Mouse (Mus musculus): Measurements from ENCODE around the gene Rgs7.

Rgs7 gene

GRCm38 (mm10) chr1:175431356-175432053, 60.8 kb downstream of the Rgs7 start:
- no peak for DNase-seq (ENCODE audit: low spot score)

- DNase-seq (ENCODE audit: low spot score) = no peak
Measured at GRCm38 (mm10) chr1:175427112-175427511, 65.2 kb downstream of the Rgs7 start.

GRCm38 (mm10) chr1:175426393-175426792, 65.9 kb downstream of the Rgs7 start:
- no peak for DNase-seq (ENCODE audit: low spot score)

GRCm38 (mm10) chr1:175420883-175421282, 71.4 kb downstream of the Rgs7 start:
- no peak for DNase-seq (ENCODE audit: low spot score)

DNA sequence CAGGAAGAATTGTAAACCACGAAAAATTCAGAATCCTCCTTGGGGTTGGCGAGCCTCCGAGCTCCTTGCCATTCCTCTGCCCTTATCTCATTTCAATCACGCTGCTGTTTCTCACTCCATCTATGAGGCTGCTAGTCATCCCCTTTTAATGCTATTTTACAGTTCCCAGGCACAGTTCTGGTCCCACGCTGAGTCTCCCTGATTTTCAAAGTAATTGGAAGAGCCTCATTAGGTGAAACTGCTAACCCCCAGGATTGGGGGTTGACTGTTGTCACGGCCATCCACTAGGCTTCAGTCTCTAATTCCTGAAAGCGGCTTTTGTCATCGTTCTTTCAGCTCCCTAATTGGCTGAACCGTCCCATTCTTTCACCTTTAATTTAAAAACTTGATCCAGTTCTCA, 76.6 kb downstream of the Rgs7 start:
- no peak for DNase-seq (ENCODE audit: low spot score)

GRCm38 (mm10) chr1:175410399-175410798, 81.9 kb downstream of the Rgs7 start:
- DNase-seq (ENCODE audit: low spot score) = peak; percentile 58

- no peak for DNase-seq (ENCODE audit: low spot score)
Measured at GRCm38 (mm10) chr1:175391894-175392293, 100.4 kb downstream of the Rgs7 start.

DNA sequence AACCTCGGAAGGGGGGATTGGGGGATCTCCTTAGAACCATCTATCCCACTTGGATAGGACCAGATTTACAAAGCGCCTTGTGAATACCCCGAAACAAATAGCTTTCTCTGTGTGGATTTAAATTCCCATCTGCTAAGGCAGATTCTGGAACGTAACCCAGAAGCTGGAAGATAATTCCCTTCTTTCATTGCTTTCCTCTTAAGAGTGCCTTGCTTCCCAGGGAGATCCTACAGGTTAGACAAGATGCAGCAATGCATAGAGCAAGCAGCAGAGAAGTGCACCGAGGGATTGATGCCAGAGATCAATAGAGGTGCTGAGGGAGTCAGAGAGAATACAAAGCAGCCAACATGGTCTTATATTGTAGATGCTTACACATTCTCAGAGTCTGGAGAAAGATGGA, 103.0 kb downstream of the Rgs7 start:
- no peak for DNase-seq (ENCODE audit: low spot score)

GRCm38 (mm10) chr1:175385581-175386235, 106.6 kb downstream of the Rgs7 start:
- DNase-seq (ENCODE audit: low spot score) = peak; percentile 39

- no peak for DNase-seq (ENCODE audit: low spot score)
Measured at GRCm38 (mm10) chr1:175372571-175372970, 119.7 kb downstream of the Rgs7 start.

GRCm38 (mm10) chr1:175368062-175368461, 124.2 kb downstream of the Rgs7 start:
- no peak for DNase-seq (ENCODE audit: low spot score)

DNA sequence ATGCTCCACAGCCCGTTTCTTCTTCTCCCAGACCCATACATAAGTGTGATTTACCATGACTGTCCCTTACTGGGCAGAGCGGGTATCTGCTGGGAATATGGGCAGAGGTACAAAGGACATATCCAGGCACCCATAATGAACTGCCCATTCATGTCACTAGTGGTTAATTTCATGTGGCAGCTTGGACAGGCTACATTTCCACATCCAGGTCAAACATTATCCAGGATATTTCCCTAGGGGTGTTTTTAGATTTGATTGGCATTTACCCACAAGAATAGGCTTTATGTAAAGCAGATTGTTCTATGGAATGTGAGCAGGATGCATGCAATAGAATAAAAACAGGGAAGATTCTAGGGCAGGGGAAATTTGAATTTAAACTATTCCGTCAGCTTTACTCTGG, 128.7 kb downstream of the Rgs7 start:
- DNase-seq (ENCODE audit: low spot score) = no peak

DNA sequence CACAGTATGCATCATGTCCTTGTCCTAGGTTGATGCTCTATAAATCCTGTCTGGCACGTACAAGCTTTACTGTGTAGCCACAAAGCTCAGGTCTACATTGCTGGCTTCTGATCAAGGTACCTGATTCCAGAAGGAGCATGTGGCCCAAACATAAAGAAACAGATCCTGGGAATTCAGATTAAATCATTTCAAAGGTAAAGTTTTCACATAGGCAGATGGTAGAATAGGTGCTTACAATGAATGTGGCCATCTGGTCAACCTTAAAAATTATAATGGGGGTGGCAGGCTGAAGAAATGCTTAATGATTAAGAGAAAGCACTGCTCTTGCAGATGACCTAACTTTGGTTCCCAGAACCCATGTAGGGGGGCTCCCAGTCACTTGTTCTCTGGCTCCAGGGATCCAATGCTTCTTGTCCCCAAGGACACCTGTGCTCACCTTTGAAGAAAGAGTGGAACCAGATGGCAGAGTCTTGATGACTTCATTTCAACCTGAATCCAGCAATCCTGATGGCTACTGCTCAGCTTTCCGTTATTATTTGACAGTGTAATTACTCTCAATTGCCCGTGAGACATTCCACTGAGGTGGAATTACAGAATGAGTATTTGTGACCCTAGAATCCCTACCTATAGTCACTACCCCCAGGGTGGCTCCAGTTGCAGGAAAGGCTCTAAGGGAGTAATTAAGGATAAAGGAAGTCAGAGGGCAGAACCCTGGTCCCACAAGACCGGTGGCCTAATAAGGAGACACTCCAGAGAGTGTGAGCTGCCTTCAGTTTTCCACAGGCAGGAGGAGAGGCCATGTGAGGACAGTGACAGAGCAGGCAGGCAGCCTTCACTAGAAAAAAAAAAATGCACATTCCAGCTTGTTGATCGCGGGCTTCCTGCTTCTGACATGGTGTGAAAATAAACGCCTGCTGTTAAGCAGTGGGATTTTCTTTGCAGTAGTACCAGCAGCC, 132.6 kb downstream of the Rgs7 start:
- peak; percentile 8 for DNase-seq (ENCODE audit: low spot score)

GRCm38 (mm10) chr1:175352921-175353320, 139.4 kb downstream of the Rgs7 start:
- DNase-seq (ENCODE audit: low spot score) = no peak

DNA sequence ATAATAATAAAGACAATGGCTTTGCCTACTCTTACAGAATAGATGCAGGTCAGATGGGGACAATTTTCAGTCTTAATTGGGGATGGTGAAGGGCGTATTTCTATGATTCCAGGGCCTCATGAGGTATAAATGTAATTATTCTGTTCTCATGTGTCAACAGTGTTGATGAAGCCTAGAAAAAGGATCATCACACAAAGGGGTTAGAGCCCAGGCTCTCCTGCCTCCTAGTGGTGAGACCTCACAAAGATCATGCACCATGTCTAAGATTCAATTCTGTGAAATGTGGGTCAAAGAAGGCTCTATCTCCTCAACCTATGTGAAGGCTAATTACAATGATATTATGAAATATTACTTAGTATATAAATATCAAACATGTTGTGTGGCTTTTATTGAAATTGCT, 146.1 kb downstream of the Rgs7 start:
- DNase-seq (ENCODE audit: low spot score) = no peak

- no peak for DNase-seq (ENCODE audit: low spot score)
Measured at GRCm38 (mm10) chr1:175336191-175336590, 156.1 kb downstream of the Rgs7 start.

DNA sequence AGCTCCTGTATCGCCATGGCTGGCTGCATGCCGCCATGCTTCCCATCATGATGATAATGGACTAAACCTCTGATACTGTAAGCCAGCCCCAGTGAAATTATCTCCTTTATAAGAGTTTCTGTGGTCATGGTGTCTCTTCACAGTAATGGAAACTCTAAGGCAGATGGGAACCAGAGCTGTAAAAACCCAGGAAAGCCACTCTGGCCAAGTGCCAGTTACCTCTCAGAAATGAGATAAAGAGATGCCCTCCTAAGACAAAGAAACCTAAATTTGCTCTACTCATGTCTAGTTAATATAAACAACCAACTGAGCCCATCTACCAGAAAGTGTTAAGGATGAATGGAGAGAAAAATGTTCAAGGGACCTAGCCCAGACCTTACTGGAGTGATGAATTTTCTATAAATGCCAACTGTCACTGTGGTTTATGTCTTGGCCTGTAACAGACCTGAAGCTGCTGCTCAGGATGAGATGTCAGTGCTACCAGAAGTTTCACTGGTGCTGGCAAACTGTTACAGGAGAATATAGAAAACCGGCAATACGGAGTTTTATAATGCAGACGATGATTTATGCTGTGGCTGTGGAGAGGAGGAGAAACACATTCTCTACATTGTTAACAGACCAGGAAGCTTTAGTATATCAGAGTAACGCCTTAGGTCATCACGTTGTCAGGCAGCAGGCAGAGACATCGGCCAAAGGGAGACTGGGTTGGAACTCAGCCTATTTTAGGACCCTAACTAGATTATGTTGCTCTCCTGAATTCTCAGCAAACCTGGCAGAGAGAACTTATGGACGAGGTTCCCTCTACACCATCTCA, 159.1 kb downstream of the Rgs7 start:
- no peak for DNase-seq (ENCODE audit: low spot score)

DNA sequence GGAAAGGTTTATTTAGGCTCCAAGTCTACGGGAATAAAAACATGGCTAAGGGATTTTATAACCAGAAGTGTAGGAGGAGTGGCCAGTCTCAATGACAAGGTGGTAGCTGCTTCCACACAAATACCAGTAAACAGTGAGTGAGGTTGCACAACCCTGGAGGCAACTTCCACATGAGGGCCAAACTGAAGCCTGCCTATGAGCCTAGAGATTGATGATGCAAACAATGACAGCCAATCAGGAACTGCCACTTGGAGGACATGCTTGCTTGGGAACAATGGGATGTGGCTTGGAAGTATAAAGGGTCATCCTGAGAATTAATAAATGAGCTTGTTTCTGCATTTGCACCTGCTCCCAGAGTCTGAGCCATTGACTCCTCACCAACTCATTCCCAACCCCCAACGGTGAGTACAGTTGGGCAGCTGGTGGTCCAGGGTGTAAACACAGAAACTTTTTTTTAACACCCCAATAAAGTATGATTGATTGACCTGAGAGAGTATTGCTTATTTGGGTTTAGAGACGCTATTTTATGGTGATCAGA, 162.3 kb downstream of the Rgs7 start:
- DNase-seq (ENCODE audit: low spot score) = peak; percentile 8

- DNase-seq (ENCODE audit: low spot score) = no peak
Measured at GRCm38 (mm10) chr1:175322781-175323180, 169.5 kb downstream of the Rgs7 start.

- no peak for DNase-seq (ENCODE audit: low spot score)
Measured at GRCm38 (mm10) chr1:175319205-175319604, 173.1 kb downstream of the Rgs7 start.

- DNase-seq (ENCODE audit: low spot score) = peak; percentile 32
Measured at GRCm38 (mm10) chr1:175317264-175317663, 175.0 kb downstream of the Rgs7 start.

- no peak for DNase-seq (ENCODE audit: low spot score)
Measured at GRCm38 (mm10) chr1:175307604-175308003, 184.7 kb downstream of the Rgs7 start.

Data from embryo, embryonic 10 days (tissue).